Mouse (Mus musculus): ENCODE results near the gene Lgals2. TPM values are rescaled to one million over a fixed set of nuclear protein-coding genes. Genes with fewer than 3 reads are reported as not detected.

Lgals2 gene
- polyA plus RNA-seq (2015; fragmentation: Nextera tagmentation; extraction: Ambion mirVana), result 0.31 TPM in 1 of 2 replicates, not detected in the other

- H3K27ac ChIP-seq, result no peak within 1 kb of the TSS
- no peaks in the 10 kb centered on the region for H3K9me3 ChIP-seq
- H3K27me3 ChIP-seq (replicated peaks), result no peaks in the 10 kb centered on the region
- no peak for ATAC-seq (replicated peaks)
- H3K4me3 ChIP-seq, result no peak within 1 kb of the TSS
- WGBS, result 72% methylated on average over 8 of the region's 8 CpGs
- no peaks in the 10 kb centered on the region for H3K36me3 ChIP-seq (replicated peaks)
- 0 out of 2 replicates have a peak, but pooled peaks cover 3% of the 10 kb centered on the region for H3K4me1 ChIP-seq
- H3K4me2 ChIP-seq, result no peak within 1 kb of the TSS
- no peak within 1 kb of the TSS for H3K9ac ChIP-seq
Observed at GRCm38 (mm10) chr15:78855303-78855965, at the start of gene Lgals2. Lgals2 (minus strand) TSS chr15:78855529.

DNA sequence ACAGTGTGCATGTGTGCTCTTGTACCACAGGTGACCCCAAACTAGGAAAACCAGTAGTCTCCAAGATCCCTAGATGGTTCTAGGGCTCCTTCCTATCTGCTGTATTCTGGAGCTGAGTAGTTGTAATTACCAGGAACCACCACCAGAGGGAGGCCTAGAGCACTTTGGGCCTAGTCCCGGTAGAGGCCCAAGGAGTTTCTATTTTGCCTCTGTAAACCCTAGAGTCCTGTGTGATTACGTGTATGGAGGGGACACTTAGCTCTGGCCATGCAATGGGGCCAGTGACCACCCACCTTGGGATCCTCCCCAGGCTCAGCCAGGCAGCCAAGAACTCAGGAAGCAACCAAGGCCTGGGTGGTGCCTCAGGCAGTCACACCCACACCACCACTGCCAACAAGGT lies 47.9 kb upstream of the Lgals2 start:
- no peaks in the 10 kb centered on the region for H3K36me3 ChIP-seq (replicated peaks)
- 5% methylated on average over 2 of the region's 2 CpGs for WGBS
- H3K9ac ChIP-seq, result no peak overlapping the region
- H3K27ac ChIP-seq, result no peak overlapping the region
- no peak overlapping the region for H3K4me2 ChIP-seq
- peaks cover 18% of the 10 kb centered on the region for H3K4me1 ChIP-seq
- H3K27me3 ChIP-seq (replicated peaks), result peaks cover 27% of the 10 kb centered on the region
- H3K9me3 ChIP-seq, result no peaks in the 10 kb centered on the region
- H3K4me3 ChIP-seq, result no peak overlapping the region
- 0 out of 2 replicates have a peak, but pooled peaks have one; percentile 10 for ATAC-seq (replicated peaks)

DNA sequence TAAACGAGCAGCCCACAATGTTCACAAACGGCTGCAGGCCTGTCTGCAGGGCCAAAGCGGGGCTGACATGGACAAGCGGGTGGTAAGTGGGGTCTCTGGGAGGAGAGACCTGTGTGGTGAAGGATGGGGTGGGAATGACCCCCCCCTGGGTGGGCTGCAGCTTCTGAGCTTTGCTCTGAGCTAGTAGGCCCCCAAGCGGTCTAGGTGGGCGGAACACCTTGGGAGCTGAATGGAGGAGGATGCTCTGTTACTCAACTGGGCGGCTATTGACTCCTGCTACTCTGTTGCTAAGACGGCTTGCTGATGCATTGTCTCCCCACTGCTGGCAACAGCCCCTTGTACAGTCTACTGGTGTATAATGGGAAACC lies 46.1 kb upstream of the Lgals2 start:
- Histone ChIP-seq H3K9ac (no peak overlapping the region), H3K4me1 (peaks cover 18% of the 10 kb centered on the region), H3K27me3 (replicated peaks) (peaks cover 28% of the 10 kb centered on the region), H3K4me3 (no peak overlapping the region), H3K36me3 (replicated peaks) (no peaks in the 10 kb centered on the region), H3K27ac (no peak overlapping the region), H3K4me2 (no peak overlapping the region), H3K9me3 (no peaks in the 10 kb centered on the region)
- ATAC-seq (replicated peaks), result no peak
- 46% methylated on average over 8 of the region's 8 CpGs for WGBS

DNA sequence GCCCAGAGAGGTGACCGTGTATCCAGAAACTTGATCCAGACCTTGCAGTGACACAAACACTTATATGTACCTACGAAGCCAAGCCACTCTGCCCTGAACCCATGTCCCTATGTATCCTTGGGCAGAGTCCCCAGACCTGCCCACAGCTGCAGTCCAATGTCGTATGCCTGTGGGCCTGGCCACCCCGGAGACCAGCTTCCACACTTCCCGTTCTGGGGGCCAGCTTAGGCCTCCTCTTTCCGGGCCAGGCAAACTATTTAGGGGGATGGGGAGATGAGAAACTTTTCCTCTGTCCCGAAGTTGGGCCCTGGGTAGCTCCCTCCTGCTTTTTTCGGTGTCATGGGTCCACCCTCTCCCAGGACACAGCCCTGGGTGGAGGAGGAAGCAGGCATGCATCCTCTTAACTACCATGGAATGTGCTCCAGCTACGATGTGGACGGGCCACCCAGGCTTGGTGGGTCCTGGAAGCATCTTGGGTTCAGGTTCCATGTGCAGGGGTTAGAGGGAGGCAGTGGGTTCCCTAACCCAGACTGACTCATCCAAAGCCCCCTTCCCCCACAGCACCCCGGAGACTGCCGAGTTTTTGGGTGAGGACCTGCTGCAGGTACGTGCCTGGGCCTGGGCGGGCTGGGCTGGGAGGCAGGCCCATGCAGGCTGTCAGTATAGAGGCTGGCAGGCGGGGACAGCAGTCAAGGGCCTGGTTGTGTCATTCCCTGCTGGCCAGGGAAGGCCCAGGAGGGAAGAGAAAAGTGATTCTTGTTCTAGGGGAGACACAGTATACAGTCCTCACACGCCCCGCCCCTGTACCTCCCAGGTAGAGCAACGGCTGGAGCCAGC lies 45.5 kb upstream of the Lgals2 start:
- Histone ChIP-seq H3K36me3 (replicated peaks) (no peaks in the 10 kb centered on the region), H3K4me3 (peak overlapping the region; percentile 49; the same call in 1 of the 2 replicates), H3K9me3 (no peaks in the 10 kb centered on the region), H3K27me3 (replicated peaks) (peaks cover 28% of the 10 kb centered on the region), H3K4me1 (peaks cover 18% of the 10 kb centered on the region), H3K4me2 (peak overlapping the region; percentile 97), H3K9ac (no peak overlapping the region; the same call in 1 of the 2 replicates), H3K27ac (no peak overlapping the region)
- 27% methylated on average over 18 of the region's 18 CpGs for WGBS
- no peak for ATAC-seq (replicated peaks)

GRCm38 (mm10) chr15:78899740-78900584 lies 44.6 kb upstream of the Lgals2 start, which contains the start of gene Sh3bp1:
Sh3bp1 (plus strand) TSS chr15:78899768.
- H3K36me3 ChIP-seq (replicated peaks), result no peaks in the 10 kb centered on the region
- H3K9ac ChIP-seq, result peak within 1 kb of the TSS; percentile 58
- H3K4me3 ChIP-seq, result peak within 1 kb of the TSS; percentile 49
- whole genome bisulfite sequencing, result 2% methylated on average over 47 of the region's 47 CpGs
- H3K9me3 ChIP-seq, result no peaks in the 10 kb centered on the region
- no peak within 1 kb of the TSS for H3K27ac ChIP-seq
- peaks cover 18% of the 10 kb centered on the region for H3K4me1 ChIP-seq
- H3K27me3 ChIP-seq (replicated peaks), result peaks cover 28% of the 10 kb centered on the region
- H3K4me2 ChIP-seq, result peak within 1 kb of the TSS; percentile 97
- ATAC-seq (replicated peaks), result no peak; the same call in 1 of the 2 replicates

- peak within 1 kb of the TSS; percentile 97 for H3K4me2 ChIP-seq
- WGBS, result 2% methylated on average over 20 of the region's 20 CpGs
- peak within 1 kb of the TSS; percentile 58 for H3K9ac ChIP-seq
- no peaks in the 10 kb centered on the region for H3K36me3 ChIP-seq (replicated peaks)
- peak within 1 kb of the TSS; percentile 49 for H3K4me3 ChIP-seq
- H3K9me3 ChIP-seq, result no peaks in the 10 kb centered on the region
- peaks cover 18% of the 10 kb centered on the region for H3K4me1 ChIP-seq
- no peak within 1 kb of the TSS for H3K27ac ChIP-seq
- peaks cover 28% of the 10 kb centered on the region for H3K27me3 ChIP-seq (replicated peaks)
- ATAC-seq (replicated peaks), result no peak
Observed at GRCm38 (mm10) chr15:78899409-78899739, 44.0 kb upstream of the Lgals2 start, which contains the start of gene Gm49510. Gm49510 (plus strand) TSS chr15:78899667.

- no peak for ATAC-seq (replicated peaks)
- Histone ChIP-seq H3K27ac (no peak overlapping the region), H3K4me1 (peaks cover 18% of the 10 kb centered on the region), H3K36me3 (replicated peaks) (no peaks in the 10 kb centered on the region), H3K9ac (no peak overlapping the region), H3K9me3 (no peaks in the 10 kb centered on the region), H3K4me2 (no peak overlapping the region), H3K4me3 (no peak overlapping the region), H3K27me3 (replicated peaks) (peaks cover 28% of the 10 kb centered on the region)
- 54% methylated on average over 6 of the region's 6 CpGs for WGBS
Observed at GRCm38 (mm10) chr15:78898507-78899001, 43.2 kb upstream of the Lgals2 start.

DNA sequence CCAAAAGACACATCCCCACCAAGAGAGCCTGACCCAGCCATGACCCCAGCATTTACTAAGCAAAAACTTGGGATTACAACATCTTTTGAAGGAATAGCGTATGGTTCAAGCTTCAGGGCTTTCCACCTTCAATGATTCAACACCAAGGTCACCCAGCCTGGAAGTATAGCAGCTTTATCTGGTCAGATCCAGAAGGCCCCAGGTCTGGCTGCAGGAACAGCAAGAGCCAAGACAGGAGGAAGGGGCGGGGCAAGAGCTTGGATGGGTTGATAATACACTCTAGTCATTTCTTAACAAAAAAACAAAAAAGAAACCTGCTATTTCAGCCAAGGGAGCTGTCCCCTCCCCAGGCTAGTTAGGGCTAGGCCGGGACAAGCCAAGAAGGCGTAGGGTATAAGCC lies 42.2 kb upstream of the Lgals2 start:
- H3K9me3 ChIP-seq, result no peaks in the 10 kb centered on the region
- ATAC-seq (replicated peaks), result no peak
- no peak overlapping the region for H3K4me3 ChIP-seq

DNA sequence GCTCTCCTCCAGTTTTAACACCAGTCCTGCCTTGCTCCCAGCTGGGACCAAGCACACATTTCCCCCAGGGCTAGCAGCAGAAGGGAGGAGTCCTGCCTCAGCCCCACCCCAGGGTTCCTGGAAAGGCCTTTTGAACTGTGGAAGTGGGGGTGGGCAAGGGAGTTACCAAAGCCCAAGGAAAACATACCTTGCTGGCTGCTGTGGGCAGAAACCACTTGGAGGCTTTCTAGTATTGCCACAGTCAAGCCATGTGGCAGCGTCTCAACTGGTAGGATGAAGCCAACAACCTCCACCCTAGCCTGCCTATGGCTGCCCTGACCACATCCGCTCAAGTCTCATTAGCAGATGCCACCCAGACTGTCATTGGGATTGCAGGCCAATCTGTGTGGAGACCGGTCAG lies 40.8 kb upstream of the Lgals2 start:
- peaks cover 28% of the 10 kb centered on the region for H3K27me3 ChIP-seq (replicated peaks)
- no peak overlapping the region for H3K27ac ChIP-seq
- no peaks in the 10 kb centered on the region for H3K9me3 ChIP-seq
- no peak for ATAC-seq (replicated peaks)
- WGBS, result 80% methylated on average over 3 of the region's 3 CpGs
- H3K4me2 ChIP-seq, result no peak overlapping the region
- H3K9ac ChIP-seq, result no peak overlapping the region
- no peak overlapping the region for H3K4me3 ChIP-seq
- peaks cover 7% of the 10 kb centered on the region for H3K36me3 ChIP-seq (replicated peaks)
- peaks cover 18% of the 10 kb centered on the region for H3K4me1 ChIP-seq

More for the DNA sequence above, 42.2 kb upstream of the Lgals2 start:
- peaks cover 18% of the 10 kb centered on the region for H3K4me1 ChIP-seq
- WGBS, result 89% methylated on average over 4 of the region's 4 CpGs
- H3K27me3 ChIP-seq (replicated peaks), result peaks cover 28% of the 10 kb centered on the region
- no peak overlapping the region for H3K4me2 ChIP-seq
- H3K36me3 ChIP-seq (replicated peaks), result 0 out of 2 replicates have a peak, but pooled peaks cover 1% of the 10 kb centered on the region
- H3K9ac ChIP-seq, result no peak overlapping the region
- H3K27ac ChIP-seq, result no peak overlapping the region

DNA sequence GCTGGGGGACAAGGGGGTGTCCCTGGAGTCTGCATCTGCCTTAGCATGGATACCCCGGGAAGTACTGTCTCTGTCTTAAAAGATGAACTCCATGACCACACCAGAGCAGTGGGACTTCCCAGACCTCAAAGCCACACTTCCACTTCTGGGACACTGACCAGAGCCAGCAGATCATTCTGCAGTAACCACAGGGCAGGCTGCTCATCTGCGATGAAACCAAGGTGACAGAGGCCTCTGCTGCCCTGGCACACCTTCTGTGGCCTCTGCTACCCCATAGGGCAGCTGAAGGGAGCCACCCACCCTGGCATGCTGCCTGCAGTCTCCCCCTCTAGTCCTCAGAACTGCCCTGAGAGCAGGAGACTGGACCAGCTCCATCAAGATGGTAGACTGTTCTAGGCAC lies 40.4 kb upstream of the Lgals2 start:
- Histone ChIP-seq H3K27me3 (replicated peaks) (peaks cover 24% of the 10 kb centered on the region), H3K4me2 (no peak overlapping the region), H3K9ac (no peak overlapping the region), H3K9me3 (no peaks in the 10 kb centered on the region), H3K4me3 (no peak overlapping the region), H3K36me3 (replicated peaks) (peaks cover 7% of the 10 kb centered on the region), H3K27ac (no peak overlapping the region), H3K4me1 (peaks cover 17% of the 10 kb centered on the region)
- WGBS, result 78% methylated on average over 2 of the region's 2 CpGs
- ATAC-seq (replicated peaks), result no peak

DNA sequence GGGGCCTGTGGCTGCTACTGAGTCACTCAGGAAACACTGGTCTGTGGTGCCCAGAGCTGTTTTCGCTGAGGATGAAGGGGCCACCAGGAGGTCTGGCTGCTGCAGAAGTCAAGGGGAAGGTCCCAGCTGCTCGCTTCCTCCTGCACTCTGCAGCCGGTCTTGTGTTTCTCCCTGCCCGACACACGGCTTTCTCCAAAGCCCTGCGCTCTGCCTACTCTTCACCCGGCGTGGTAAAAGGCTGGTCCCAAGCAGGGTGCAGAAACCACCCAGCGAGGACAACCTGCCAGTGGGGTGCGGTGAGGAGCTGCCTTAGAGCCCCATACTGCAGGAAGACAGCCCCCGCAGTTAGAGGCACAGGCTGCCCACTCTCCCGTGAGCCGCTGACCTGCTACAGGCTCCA lies 39.4 kb upstream of the Lgals2 start:
- Histone ChIP-seq H3K9me3 (no peaks in the 10 kb centered on the region), H3K27me3 (replicated peaks) (peaks cover 14% of the 10 kb centered on the region), H3K4me3 (no peak overlapping the region), H3K4me2 (no peak overlapping the region), H3K27ac (no peak overlapping the region), H3K4me1 (peaks cover 7% of the 10 kb centered on the region), H3K36me3 (replicated peaks) (peaks cover 10% of the 10 kb centered on the region), H3K9ac (no peak overlapping the region)
- WGBS, result 64% methylated on average over 13 of the region's 13 CpGs
- ATAC-seq (replicated peaks), result no peak

DNA sequence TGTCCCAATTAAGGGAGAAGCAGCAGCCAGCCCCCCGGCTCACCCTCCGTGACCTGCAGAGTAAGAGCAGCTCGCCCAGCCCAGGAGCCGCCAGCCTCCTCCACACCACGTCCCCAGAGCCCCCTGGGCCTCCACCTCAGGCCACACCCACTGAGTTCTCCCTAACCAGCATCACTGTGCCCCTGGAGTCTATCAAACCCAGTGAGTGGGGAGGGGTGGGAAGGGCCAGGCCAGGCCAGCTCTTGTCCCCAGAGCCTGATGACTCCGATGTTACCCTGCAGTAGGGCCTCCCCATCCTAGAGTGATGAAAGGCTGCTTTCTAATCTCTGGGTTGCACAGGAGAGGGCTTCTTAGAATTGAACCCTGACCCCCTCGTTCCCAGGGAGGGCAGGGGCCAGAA lies 37.1 kb upstream of the Lgals2 start:
- Histone ChIP-seq H3K4me1 (no peaks in the 10 kb centered on the region), H3K27ac (no peak overlapping the region), H3K36me3 (replicated peaks) (peaks cover 12% of the 10 kb centered on the region), H3K9me3 (no peaks in the 10 kb centered on the region), H3K4me3 (no peak overlapping the region), H3K4me2 (no peak overlapping the region), H3K27me3 (replicated peaks) (no peaks in the 10 kb centered on the region), H3K9ac (no peak overlapping the region)
- no peak for ATAC-seq (replicated peaks)
- 72% methylated on average over 7 of the region's 7 CpGs for WGBS

All from midbrain, embryonic 15.5 days (tissue).